Mouse (Mus musculus) cerebellum, adult 2 months (tissue): ENCODE data around the gene Kcnv2.

Source experiments
- CTCF ChIP-seq: fragments of 200-500 bp; IDR thresholded peaks from 2 replicates; pipeline ENCODE4 v1.5.1; 2011; ENCODE audit warnings: low read depth, mild to moderate bottlenecking, control low read depth, low read length, moderate library complexity, borderline replicate concordance; ENCODE audit not compliant: insufficient read depth
- POLR2A ChIP-seq: fragments of 200-500 bp; IDR thresholded peaks from 2 replicates; pipeline ENCODE4 v1.6.1; 2011; ENCODE audit warnings: low read length, control low read depth, borderline replicate concordance; ENCODE audit not compliant: insufficient read depth

- TF ChIP-seq CTCF = no peak
- TF ChIP-seq POLR2A = no peak
Observed at GRCm38 (mm10) chr19:27325558-27325957, 3.2 kb downstream of the Kcnv2 start.
